Mouse (Mus musculus) midbrain, embryonic 15.5 days (tissue): ENCODE data around the gene Spata13. TPM values are rescaled to one million over a fixed set of nuclear protein-coding genes. Genes with fewer than 3 reads are reported as not detected.
A peak's percentile ranks its signal among the peaks of the same experiment; 100 is the strongest.

ENCODE experiments used
- ATAC-seq: fragments of 200-750 bp; cut with Nextera tagmentation; replicated peaks from 2 replicates; pipeline ENCODE4 v1.8.0; 2017; ENCODE audit warnings: moderate TSS enrichment
- H3K27ac ChIP-seq: fragments of 300-500 bp; sonication (generic); 2 replicates; pipeline ENCODE4 v1.5.1; 2015; ENCODE audit warnings: mild to moderate bottlenecking, inconsistent platforms
- H3K27me3 ChIP-seq: fragments of 300-500 bp; sonication (generic); replicated peaks from 2 replicates; pipeline ENCODE4 v1.6.1; 2015; ENCODE audit warnings: inconsistent platforms
- H3K36me3 ChIP-seq: fragments of 300-500 bp; sonication (generic); replicated peaks from 2 replicates; pipeline ENCODE4 v1.6.1; 2015; ENCODE audit warnings: inconsistent platforms
- H3K4me1 ChIP-seq: fragments of 300-500 bp; sonication (generic); 2 replicates; pipeline ENCODE4 v1.6.1; 2015; ENCODE audit warnings: inconsistent platforms
- H3K4me2 ChIP-seq: fragments of 300-500 bp; sonication (generic); 2 replicates; pipeline ENCODE4 v1.6.1; 2015; ENCODE audit warnings: inconsistent platforms, mild to moderate bottlenecking, moderate library complexity
- H3K4me3 ChIP-seq: fragments of 300-500 bp; sonication (generic); 2 replicates; pipeline ENCODE4 v1.5.1; 2015; ENCODE audit warnings: mild to moderate bottlenecking, inconsistent platforms
- H3K9ac ChIP-seq: fragments of 300-500 bp; sonication (generic); 2 replicates; pipeline ENCODE4 v1.6.1; 2015; ENCODE audit warnings: mild to moderate bottlenecking, inconsistent platforms
- H3K9me3 ChIP-seq: fragments of 300-500 bp; sonication (generic); 2 replicates; pipeline ENCODE4 v1.6.1; 2016; ENCODE audit warnings: inconsistent platforms
- WGBS: fragments of 180-500 bp; shearing (Covaris S2); methylation state at CpG from one replicate; pipeline ENCODE4 v1.1.7; 2015; ENCODE audit warnings: mixed read lengths; 5-methylcytosine and 5-hydroxymethylcytosine counted together
- polyA plus RNA-seq: library from polyadenylated mRNA; unstranded; fragments of >200 nt; fragmentation: Nextera tagmentation; extraction: Ambion mirVana; gene quantifications from 2 replicates; pipeline ENCODE4 v1.2.1, GENCODE M21; 2015

The Spata13 gene
- polyA plus RNA-seq, 1 experiment from 2014 or later = 20.7 TPM

GRCm38 (mm10) chr14:60746141-60746540 is 112.3 kb downstream of the Spata13 start:
- no peak overlapping the region for H3K4me3 ChIP-seq
- H3K4me1 ChIP-seq = peaks cover 4% of the 10 kb centered on the region; the same call in 1 of the 2 replicates
- no peak overlapping the region for H3K9ac ChIP-seq
- WGBS = 96% methylated on average over 10 of the region's 10 CpGs
- no peaks in the 10 kb centered on the region for H3K9me3 ChIP-seq
- H3K4me2 ChIP-seq = no peak overlapping the region
- ATAC-seq = no peak
- no peaks in the 10 kb centered on the region for H3K36me3 ChIP-seq
- H3K27me3 ChIP-seq = no peaks in the 10 kb centered on the region
- H3K27ac ChIP-seq = no peak overlapping the region

DNA sequence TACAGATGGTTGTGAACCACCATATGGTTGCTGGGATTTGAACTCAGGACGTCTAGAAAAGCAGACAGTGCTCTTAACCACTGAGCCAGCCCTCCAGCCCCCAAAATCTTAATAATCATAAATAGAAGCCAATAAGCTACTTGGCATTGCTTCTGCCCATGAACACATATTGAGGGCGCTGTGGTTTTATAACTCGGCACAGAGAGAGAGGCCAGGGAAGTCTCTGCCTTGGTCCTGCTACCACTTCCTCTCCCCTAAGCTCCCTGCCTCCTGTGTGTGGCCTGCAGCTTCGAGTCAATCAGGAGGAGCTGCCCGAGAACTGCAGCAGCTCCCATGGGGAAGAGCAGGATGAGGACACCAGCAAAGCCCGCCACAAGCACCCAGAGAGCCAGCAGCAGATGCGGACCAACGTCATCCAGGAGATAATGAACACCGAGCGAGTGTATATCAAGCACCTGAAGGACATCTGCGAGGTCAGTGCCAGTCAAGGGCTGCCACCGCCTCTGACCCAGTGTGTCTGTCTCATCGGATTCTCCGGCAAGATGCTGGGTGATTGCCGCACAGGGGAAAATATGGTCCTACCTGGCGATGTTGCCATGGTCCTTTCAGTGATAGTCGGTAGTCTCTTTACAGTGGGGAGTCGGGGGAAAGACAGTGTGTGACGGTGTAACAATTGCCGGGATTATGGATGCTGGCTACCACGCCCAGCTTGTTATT is 113.5 kb downstream of the Spata13 start:
- H3K9me3 ChIP-seq = no peaks in the 10 kb centered on the region
- H3K4me1 ChIP-seq = no peaks in the 10 kb centered on the region
- no peak overlapping the region for H3K9ac ChIP-seq
- ATAC-seq = no peak
- no peak overlapping the region for H3K4me2 ChIP-seq
- no peak overlapping the region for H3K27ac ChIP-seq
- H3K27me3 ChIP-seq = no peaks in the 10 kb centered on the region
- H3K4me3 ChIP-seq = no peak overlapping the region
- 87% methylated on average over 21 of the region's 21 CpGs for WGBS
- no peaks in the 10 kb centered on the region for H3K36me3 ChIP-seq

GRCm38 (mm10) chr14:60749880-60750279 is 116.1 kb downstream of the Spata13 start:
- 91% methylated on average over 12 of the region's 12 CpGs for WGBS
- H3K36me3 ChIP-seq = no peaks in the 10 kb centered on the region

GRCm38 (mm10) chr14:60751581-60751980 is 117.8 kb downstream of the Spata13 start:
- Histone ChIP-seq H3K36me3 (no peaks in the 10 kb centered on the region; the same call in 1 of the 2 replicates), H3K9ac (no peak overlapping the region), H3K27me3 (no peaks in the 10 kb centered on the region), H3K27ac (no peak overlapping the region), H3K4me2 (no peak overlapping the region), H3K4me3 (no peak overlapping the region), H3K9me3 (no peaks in the 10 kb centered on the region), H3K4me1 (peaks cover 6% of the 10 kb centered on the region; the same call in 1 of the 2 replicates)
- ATAC-seq = no peak
- 96% methylated on average over 16 of the region's 16 CpGs for WGBS

More at GRCm38 (mm10) chr14:60749880-60750279, 116.1 kb downstream of the Spata13 start:
- no peak overlapping the region for H3K4me2 ChIP-seq
- H3K4me3 ChIP-seq = no peak overlapping the region
- H3K9me3 ChIP-seq = no peaks in the 10 kb centered on the region
- H3K4me1 ChIP-seq = peaks cover 6% of the 10 kb centered on the region; the same call in 1 of the 2 replicates
- ATAC-seq = no peak
- H3K27ac ChIP-seq = no peak overlapping the region
- no peaks in the 10 kb centered on the region for H3K27me3 ChIP-seq
- H3K9ac ChIP-seq = no peak overlapping the region

DNA sequence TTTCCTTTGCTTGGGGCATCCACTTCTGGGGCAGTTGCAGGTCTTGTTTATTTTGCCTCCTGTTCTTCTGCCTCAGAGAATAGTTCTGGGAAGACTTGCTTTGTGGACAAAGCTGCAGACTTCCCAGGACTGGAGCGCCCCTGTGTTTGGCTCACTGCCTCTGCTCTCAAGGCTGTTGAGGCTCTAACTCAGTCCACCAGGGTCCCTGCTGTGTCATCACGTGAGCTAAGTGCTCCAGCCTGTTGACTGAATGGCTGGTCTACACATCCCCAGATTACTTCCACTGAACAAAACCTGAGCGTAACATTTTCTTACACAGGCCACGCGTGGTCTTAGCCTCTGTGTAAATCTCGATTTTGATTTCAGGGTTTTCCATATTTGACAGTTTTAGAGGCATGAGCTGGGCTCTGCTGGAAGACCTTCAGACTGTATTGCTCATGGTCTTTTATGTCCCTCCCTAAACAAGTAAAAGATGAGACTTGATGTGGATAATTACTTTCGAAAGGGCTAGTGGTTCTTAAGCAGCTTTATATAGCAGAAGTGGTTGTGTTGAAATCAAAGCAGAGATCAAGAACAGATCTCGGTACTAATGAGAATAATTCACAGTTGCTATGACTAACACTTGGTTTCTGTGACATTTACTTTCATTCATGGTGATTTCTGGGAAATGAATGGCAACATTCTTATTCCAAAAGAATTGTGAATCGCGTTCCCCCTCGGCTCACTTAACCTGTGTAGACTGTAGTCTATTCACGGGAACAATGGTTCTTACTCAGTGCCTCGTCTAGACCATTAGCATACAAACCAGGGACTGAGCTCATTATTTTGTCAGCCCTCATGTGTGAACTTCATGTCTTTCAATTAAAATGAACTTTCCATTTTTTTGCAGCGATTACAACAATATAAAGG is 119.3 kb downstream of the Spata13 start:
- H3K27ac ChIP-seq = 0 out of 2 replicates have a peak overlapping the region, but pooled peaks have one; percentile 5
- 53% methylated on average over 14 of the region's 14 CpGs for WGBS
- H3K4me2 ChIP-seq = no peak overlapping the region

GRCm38 (mm10) chr14:60753801-60754126 is 120.0 kb downstream of the Spata13 start:
- ATAC-seq = peak; percentile 53
- Histone ChIP-seq H3K4me3 (no peak overlapping the region), H3K36me3 (no peaks in the 10 kb centered on the region; the same call in 1 of the 2 replicates), H3K4me2 (no peak overlapping the region), H3K4me1 (peaks cover 6% of the 10 kb centered on the region; the same call in 1 of the 2 replicates), H3K27me3 (no peaks in the 10 kb centered on the region), H3K9me3 (no peaks in the 10 kb centered on the region), H3K9ac (no peak overlapping the region), H3K27ac (0 out of 2 replicates have a peak overlapping the region, but pooled peaks have one; percentile 5)
- WGBS = 70% methylated on average over 10 of the region's 10 CpGs

More for the DNA sequence above, 119.3 kb downstream of the Spata13 start:
- Histone ChIP-seq H3K36me3 (no peaks in the 10 kb centered on the region; the same call in 1 of the 2 replicates), H3K4me1 (peaks cover 6% of the 10 kb centered on the region; the same call in 1 of the 2 replicates), H3K9me3 (no peaks in the 10 kb centered on the region), H3K4me3 (no peak overlapping the region), H3K27me3 (no peaks in the 10 kb centered on the region), H3K9ac (no peak overlapping the region)
- ATAC-seq = peak; percentile 79

- Histone ChIP-seq H3K9ac (no peak overlapping the region), H3K27me3 (no peaks in the 10 kb centered on the region), H3K4me3 (no peak overlapping the region), H3K4me2 (no peak overlapping the region), H3K4me1 (peaks cover 6% of the 10 kb centered on the region; the same call in 1 of the 2 replicates), H3K27ac (no peak overlapping the region), H3K36me3 (no peaks in the 10 kb centered on the region; the same call in 1 of the 2 replicates), H3K9me3 (no peaks in the 10 kb centered on the region)
- WGBS = 96% methylated on average over 5 of the region's 5 CpGs
- no peak for ATAC-seq
These were observed 120.9 kb downstream of the Spata13 start for GRCm38 (mm10) chr14:60754656-60755055.

DNA sequence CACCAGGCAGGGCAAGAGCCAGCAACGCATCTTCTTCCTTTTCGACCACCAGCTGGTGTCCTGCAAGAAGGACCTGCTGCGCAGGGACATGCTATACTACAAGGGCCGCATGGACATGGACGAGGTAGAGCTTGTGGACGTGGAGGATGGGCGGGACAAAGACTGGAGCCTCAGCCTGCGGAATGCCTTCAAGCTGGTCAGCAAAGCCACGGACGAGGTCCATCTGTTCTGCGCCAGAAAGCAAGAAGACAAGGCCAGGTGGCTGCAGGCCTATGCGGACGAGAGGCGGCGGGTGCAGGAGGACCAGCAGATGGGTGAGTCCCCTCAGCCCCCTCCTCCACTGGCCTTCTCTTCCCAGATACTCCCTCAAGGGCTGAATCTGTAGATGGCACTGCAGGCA is 122.5 kb downstream of the Spata13 start:
- H3K9me3 ChIP-seq = no peaks in the 10 kb centered on the region
- H3K4me3 ChIP-seq = no peak overlapping the region
- H3K27ac ChIP-seq = no peak overlapping the region
- no peak for ATAC-seq
- H3K4me1 ChIP-seq = peaks cover 6% of the 10 kb centered on the region; the same call in 1 of the 2 replicates
- no peak overlapping the region for H3K4me2 ChIP-seq
- 93% methylated on average over 15 of the region's 15 CpGs for WGBS
- H3K27me3 ChIP-seq = no peaks in the 10 kb centered on the region
- no peak overlapping the region for H3K9ac ChIP-seq
- no peaks in the 10 kb centered on the region; the same call in 1 of the 2 replicates for H3K36me3 ChIP-seq

DNA sequence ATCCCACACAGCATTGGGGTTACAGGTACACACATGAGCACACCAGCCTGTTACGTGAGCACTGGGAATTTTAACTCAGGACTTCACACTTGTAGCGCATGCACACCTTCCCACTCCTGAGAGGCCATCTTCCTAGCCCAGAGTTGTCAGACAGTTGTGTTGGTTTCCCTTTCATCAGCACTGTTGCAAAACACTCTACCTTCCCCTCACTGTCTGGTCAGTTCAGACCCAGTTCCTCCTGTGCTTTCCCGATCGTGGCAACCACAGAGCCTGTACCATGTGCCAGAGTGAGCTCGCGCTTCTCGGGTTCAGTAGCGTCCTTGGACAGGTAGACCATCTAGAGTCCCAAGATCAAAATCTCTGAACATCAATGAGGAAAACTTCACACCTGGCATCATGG is 123.5 kb downstream of the Spata13 start:
- no peak for ATAC-seq
- H3K36me3 ChIP-seq = no peaks in the 10 kb centered on the region; the same call in 1 of the 2 replicates

DNA sequence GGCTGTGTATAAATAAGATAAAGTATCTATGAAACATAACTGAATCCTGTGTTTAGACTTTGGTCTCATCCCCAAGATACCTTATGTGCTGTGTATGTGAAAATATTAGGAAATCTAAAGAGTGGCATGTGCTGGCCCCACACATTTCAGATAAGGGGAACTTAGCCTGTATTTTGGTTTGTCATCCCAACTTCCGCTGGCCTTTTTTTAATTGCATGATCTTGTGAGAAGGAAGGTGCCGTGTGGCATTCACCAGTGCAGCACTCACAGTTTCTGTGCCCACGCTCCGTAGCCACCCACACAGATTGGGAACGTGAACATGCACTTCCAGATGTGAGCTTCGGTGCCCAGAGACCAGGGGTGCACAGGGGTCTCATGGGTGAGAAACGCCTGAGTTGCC is 123.9 kb downstream of the Spata13 start:
- H3K4me1 ChIP-seq = peaks cover 6% of the 10 kb centered on the region; the same call in 1 of the 2 replicates
- no peaks in the 10 kb centered on the region; the same call in 1 of the 2 replicates for H3K36me3 ChIP-seq
- H3K27me3 ChIP-seq = no peaks in the 10 kb centered on the region
- H3K9me3 ChIP-seq = no peaks in the 10 kb centered on the region
- H3K27ac ChIP-seq = no peak overlapping the region
- H3K4me2 ChIP-seq = no peak overlapping the region
- ATAC-seq = no peak
- no peak overlapping the region for H3K9ac ChIP-seq
- H3K4me3 ChIP-seq = no peak overlapping the region
- 94% methylated on average over 7 of the region's 7 CpGs for WGBS

More for the DNA sequence above, 123.5 kb downstream of the Spata13 start:
- Histone ChIP-seq H3K4me1 (peaks cover 6% of the 10 kb centered on the region; the same call in 1 of the 2 replicates), H3K4me3 (no peak overlapping the region), H3K9ac (no peak overlapping the region), H3K4me2 (no peak overlapping the region), H3K27ac (no peak overlapping the region), H3K27me3 (no peaks in the 10 kb centered on the region), H3K9me3 (no peaks in the 10 kb centered on the region)
- WGBS = 97% methylated on average over 8 of the region's 8 CpGs

DNA sequence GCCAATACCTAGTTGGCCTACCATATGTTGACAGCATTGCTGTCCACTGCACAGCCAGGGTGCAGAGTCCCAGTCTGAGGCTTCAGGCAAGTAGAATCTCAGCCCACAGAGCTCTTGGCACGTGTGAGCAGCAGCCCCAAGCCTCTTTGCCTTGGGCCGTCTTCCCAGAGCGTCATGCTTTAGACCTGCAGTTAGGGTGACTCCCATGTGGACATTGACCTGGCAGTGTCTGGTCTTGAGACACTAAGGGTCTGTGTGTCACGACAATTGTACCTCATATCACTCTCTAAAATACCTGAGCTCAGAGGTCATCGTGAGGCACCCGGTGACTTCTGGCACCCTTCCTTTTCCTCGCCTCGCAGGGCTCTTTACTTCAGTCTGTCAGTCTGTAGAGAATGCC is 125.3 kb downstream of the Spata13 start:
- no peak overlapping the region for H3K27ac ChIP-seq
- 92% methylated on average over 8 of the region's 8 CpGs for WGBS
- H3K9me3 ChIP-seq = no peaks in the 10 kb centered on the region
- no peak overlapping the region for H3K4me3 ChIP-seq
- no peaks in the 10 kb centered on the region for H3K4me1 ChIP-seq
- H3K9ac ChIP-seq = no peak overlapping the region
- H3K4me2 ChIP-seq = no peak overlapping the region
- ATAC-seq = no peak
- no peaks in the 10 kb centered on the region; the same call in 1 of the 2 replicates for H3K36me3 ChIP-seq
- no peaks in the 10 kb centered on the region for H3K27me3 ChIP-seq

DNA sequence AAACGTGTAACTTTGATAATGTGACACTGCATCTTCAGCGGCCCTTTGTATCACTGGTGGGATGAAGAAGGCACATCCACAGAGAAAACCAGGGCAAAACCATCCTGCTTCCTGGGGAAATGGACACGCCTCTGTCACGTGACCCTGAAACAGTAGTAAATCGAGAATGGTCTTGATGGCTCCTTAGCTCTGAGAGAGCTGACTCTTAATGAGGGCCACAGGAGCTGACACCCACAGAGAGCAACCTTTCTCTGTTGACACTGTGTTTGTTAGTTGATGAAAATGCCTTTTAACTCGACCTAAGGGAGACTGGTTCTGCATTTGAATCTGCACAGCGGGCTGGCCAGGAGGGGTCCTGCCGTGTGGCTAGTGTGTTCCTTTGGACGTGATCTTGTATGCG is 128.0 kb downstream of the Spata13 start:
- Histone ChIP-seq H3K4me3 (no peak overlapping the region), H3K4me2 (no peak overlapping the region), H3K27ac (no peak overlapping the region), H3K4me1 (no peaks in the 10 kb centered on the region), H3K9ac (no peak overlapping the region), H3K9me3 (no peaks in the 10 kb centered on the region), H3K36me3 (no peaks in the 10 kb centered on the region), H3K27me3 (no peaks in the 10 kb centered on the region)
- no peak for ATAC-seq
- WGBS = 73% methylated on average over 10 of the region's 10 CpGs
